Mouse (Mus musculus): Measurements from ENCODE around the gene Gm37240. TPM values are rescaled to one million over a fixed set of nuclear protein-coding genes. Genes with fewer than 3 reads are reported as not detected.

The Gm37240 gene
- polyA plus RNA-seq, 1 experiment from 2014 or later = 2.2 TPM

DNA sequence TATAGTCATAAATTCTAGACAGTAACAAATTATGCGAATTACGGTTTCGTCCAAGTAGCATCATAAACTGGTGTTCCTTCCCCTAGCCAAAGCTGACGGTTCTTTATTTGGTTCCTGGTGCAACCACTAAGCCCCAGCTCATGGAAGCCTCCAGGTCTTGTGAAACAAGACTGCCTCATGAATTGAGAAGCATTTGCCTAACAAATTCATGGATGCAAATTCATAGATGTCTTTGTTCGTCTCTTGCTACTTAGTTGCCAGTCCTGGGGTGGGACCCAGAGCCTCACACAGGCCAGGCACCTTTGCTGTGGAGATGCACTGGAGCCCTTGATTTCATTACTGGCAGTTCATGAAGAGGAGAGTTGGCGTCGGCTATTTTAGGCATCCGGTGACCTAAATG, 445.1 kb downstream of the Gm37240 start:
- DNase-seq (ENCODE audit: low spot score) (no peak), ATAC-seq (ENCODE audit: insufficient number of reproducible peaks, low FRiP score, low TSS enrichment, low read depth) (no peak)
- Histone ChIP-seq H3K27me3 (ENCODE audit: control insufficient read depth, insufficient read depth, low read length) (no peaks in the 10 kb centered on the region), H3K9me3 (ENCODE audit: control insufficient read depth, low read length) (no peaks in the 10 kb centered on the region), H3K4me1 (ENCODE audit: control insufficient read depth, insufficient read depth, low read length) (no peaks in the 10 kb centered on the region), H3K9ac (ENCODE audit: low read length) (no peak overlapping the region), H3K4me3 (ENCODE audit: low read depth, low read length) (no peak overlapping the region), H3K27ac (replicated peaks; ENCODE audit: low read depth, low read length) (no peak overlapping the region), H3K36me3 (ENCODE audit: control insufficient read depth, insufficient read depth, low read length) (no peaks in the 10 kb centered on the region), H3K4me2 (ENCODE audit: low read depth, severe bottlenecking) (no peak overlapping the region)
- WGBS = 91% methylated on average over 8 of the region's 8 CpGs

DNA sequence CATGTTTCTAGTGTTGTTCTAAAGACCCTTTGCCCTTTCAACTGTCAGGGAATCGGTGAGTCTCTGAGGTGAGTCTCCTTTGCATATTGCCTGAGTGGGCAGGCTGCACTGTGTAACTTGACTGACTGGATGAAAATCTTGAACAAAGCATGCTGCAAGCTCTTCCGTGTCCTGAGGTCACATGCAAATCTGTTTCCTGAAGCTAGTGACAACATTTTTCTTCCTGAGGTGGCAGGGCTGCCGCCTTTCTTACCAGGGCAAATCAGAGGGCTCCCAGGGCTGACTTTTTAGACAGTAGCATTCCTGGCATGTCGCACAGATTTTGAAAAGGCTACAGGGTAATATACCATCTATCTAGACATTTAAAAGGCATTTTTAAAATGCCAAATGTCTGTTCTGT, 451.9 kb downstream of the Gm37240 start:
- DNase-seq (ENCODE audit: low spot score) = no peak
- Histone ChIP-seq H3K4me1 (ENCODE audit: control insufficient read depth, insufficient read depth, low read length) (no peaks in the 10 kb centered on the region), H3K9ac (ENCODE audit: low read length) (no peak overlapping the region), H3K27ac (replicated peaks; ENCODE audit: low read depth, low read length) (no peak overlapping the region), H3K4me2 (ENCODE audit: low read depth, severe bottlenecking) (no peak overlapping the region), H3K27me3 (ENCODE audit: control insufficient read depth, insufficient read depth, low read length) (no peaks in the 10 kb centered on the region), H3K9me3 (ENCODE audit: control insufficient read depth, low read length) (no peaks in the 10 kb centered on the region), H3K36me3 (ENCODE audit: control insufficient read depth, insufficient read depth, low read length) (no peaks in the 10 kb centered on the region), H3K4me3 (ENCODE audit: low read depth, low read length) (no peak overlapping the region)
- no peak for ATAC-seq (ENCODE audit: insufficient number of reproducible peaks, low FRiP score, low TSS enrichment, low read depth)
- WGBS = 64% methylated on average over 4 of the region's 4 CpGs

DNA sequence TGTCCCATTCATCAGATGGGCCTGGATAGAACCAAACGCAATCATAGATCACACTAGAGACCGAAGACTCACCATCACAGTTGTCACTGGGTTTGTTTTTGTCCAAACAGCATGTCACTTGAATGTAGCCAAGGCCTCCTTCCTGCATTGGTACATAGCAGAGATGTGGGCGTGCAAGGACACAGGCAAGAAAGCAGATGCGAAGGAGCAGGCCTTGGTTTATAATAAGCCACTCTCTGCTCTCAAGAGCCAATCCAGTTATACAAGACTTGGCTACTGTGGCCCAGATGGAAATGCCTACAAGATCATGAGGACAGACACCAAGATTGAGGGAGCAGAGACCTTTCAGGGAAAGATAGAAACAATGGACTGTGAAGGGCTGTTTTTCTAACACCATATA, 456.1 kb downstream of the Gm37240 start:
- H3K4me3 ChIP-seq (ENCODE audit: low read depth, low read length) = no peak overlapping the region
- DNase-seq (ENCODE audit: low spot score) = no peak
- ATAC-seq (ENCODE audit: insufficient number of reproducible peaks, low FRiP score, low TSS enrichment, low read depth) = no peak
- H3K4me1 ChIP-seq (ENCODE audit: control insufficient read depth, insufficient read depth, low read length) = no peaks in the 10 kb centered on the region
- no peak overlapping the region for H3K27ac ChIP-seq (replicated peaks; ENCODE audit: low read depth, low read length)
- no peaks in the 10 kb centered on the region for H3K36me3 ChIP-seq (ENCODE audit: control insufficient read depth, insufficient read depth, low read length)
- H3K4me2 ChIP-seq (ENCODE audit: low read depth, severe bottlenecking) = no peak overlapping the region
- no peak overlapping the region for H3K9ac ChIP-seq (ENCODE audit: low read length)
- WGBS = 95% methylated on average over 4 of the region's 4 CpGs
- H3K9me3 ChIP-seq (ENCODE audit: control insufficient read depth, low read length) = no peaks in the 10 kb centered on the region
- H3K27me3 ChIP-seq (ENCODE audit: control insufficient read depth, insufficient read depth, low read length) = no peaks in the 10 kb centered on the region

DNA sequence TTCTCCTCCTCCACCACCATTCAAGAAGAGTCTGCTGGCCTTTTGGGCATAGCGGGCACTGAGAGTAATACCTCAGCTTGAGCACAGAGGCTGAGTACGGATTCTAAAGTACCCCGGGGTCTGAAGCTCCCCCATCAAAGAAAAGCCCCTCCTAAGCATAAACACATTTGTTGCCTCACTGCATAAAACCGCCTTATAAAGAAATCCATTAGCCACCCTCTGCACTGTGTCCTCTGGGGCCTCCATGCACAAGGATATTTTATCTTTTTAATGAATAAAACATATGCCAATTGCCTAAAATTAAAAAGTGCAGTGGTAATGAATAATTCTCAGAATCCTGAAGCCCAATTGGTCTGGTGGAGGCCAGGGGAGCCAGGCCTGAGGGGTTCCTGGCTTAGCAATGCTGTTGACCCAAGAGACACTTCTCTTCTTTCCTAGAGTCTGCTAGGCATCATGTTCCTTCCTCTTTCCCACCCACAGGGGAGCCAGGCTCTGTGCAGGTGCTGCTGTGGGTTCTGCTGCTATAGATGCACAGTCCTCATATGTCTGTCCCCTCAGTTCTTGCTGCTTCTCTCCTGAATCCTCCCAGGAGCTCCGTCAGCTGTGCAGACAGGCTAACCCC, 463.8 kb downstream of the Gm37240 start:
- no peaks in the 10 kb centered on the region for H3K9me3 ChIP-seq (ENCODE audit: control insufficient read depth, low read length)
- H3K4me3 ChIP-seq (ENCODE audit: low read depth, low read length) = no peak overlapping the region
- H3K36me3 ChIP-seq (ENCODE audit: control insufficient read depth, insufficient read depth, low read length) = no peaks in the 10 kb centered on the region
- no peak overlapping the region for H3K4me2 ChIP-seq (ENCODE audit: low read depth, severe bottlenecking)
- WGBS = 72% methylated on average over 5 of the region's 5 CpGs
- no peaks in the 10 kb centered on the region for H3K27me3 ChIP-seq (ENCODE audit: control insufficient read depth, insufficient read depth, low read length)
- no peaks in the 10 kb centered on the region for H3K4me1 ChIP-seq (ENCODE audit: control insufficient read depth, insufficient read depth, low read length)
- H3K27ac ChIP-seq (replicated peaks; ENCODE audit: low read depth, low read length) = no peak overlapping the region
- no peak for ATAC-seq (ENCODE audit: insufficient number of reproducible peaks, low FRiP score, low TSS enrichment, low read depth)
- no peak overlapping the region for H3K9ac ChIP-seq (ENCODE audit: low read length)
- no peak for DNase-seq (ENCODE audit: low spot score)

DNA sequence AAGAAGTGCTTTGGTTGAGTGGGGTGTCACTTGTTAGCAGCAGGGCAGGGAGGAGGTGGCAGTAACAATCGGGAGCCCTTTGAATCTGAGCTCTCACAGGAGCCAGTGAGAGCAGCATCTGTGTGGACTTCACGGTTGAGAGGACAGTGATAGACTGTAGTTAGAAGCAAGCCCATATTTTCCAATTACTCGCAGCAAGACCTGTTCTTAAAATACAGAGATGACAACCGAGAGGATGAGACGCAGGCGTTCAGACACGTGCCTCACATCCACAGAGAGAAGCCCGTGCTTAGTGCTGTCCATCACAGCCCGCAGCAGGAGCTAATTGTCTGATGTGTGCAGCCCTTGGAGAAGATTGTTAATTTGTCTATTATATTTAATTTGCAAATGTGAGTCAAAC, 465.9 kb downstream of the Gm37240 start:
- Histone ChIP-seq H3K4me3 (ENCODE audit: low read depth, low read length) (no peak overlapping the region), H3K9me3 (ENCODE audit: control insufficient read depth, low read length) (no peaks in the 10 kb centered on the region), H3K9ac (ENCODE audit: low read length) (no peak overlapping the region), H3K27me3 (ENCODE audit: control insufficient read depth, insufficient read depth, low read length) (no peaks in the 10 kb centered on the region), H3K36me3 (ENCODE audit: control insufficient read depth, insufficient read depth, low read length) (no peaks in the 10 kb centered on the region), H3K4me2 (ENCODE audit: low read depth, severe bottlenecking) (no peak overlapping the region), H3K4me1 (ENCODE audit: control insufficient read depth, insufficient read depth, low read length) (no peaks in the 10 kb centered on the region), H3K27ac (replicated peaks; ENCODE audit: low read depth, low read length) (no peak overlapping the region)
- ATAC-seq (ENCODE audit: insufficient number of reproducible peaks, low FRiP score, low TSS enrichment, low read depth) (no peak), DNase-seq (ENCODE audit: low spot score) (no peak)
- 92% methylated on average over 9 of the region's 9 CpGs for WGBS

DNA sequence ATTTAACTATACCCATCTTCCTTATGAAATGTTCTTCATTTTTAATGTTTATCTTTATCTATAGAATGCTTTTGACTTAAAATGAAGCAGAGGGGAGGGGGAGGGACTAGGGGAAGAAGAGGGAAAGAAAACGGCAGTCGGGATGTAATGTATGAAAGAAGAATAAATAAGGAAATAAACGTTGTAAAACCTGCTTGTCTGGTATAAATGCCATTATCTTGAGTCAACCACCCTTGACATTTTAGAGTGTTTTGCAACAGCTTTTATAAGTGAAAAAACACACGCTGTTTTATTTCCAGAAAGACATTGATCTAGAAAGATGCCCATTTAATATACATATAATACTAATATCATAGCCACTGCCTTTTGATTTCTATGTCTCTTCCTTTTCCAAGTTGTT, 469.7 kb downstream of the Gm37240 start:
- no peak overlapping the region for H3K4me2 ChIP-seq (ENCODE audit: low read depth, severe bottlenecking)
- no peak overlapping the region for H3K4me3 ChIP-seq (ENCODE audit: low read depth, low read length)
- H3K27ac ChIP-seq (replicated peaks; ENCODE audit: low read depth, low read length) = no peak overlapping the region
- no peak for ATAC-seq (ENCODE audit: insufficient number of reproducible peaks, low FRiP score, low TSS enrichment, low read depth)
- WGBS = 84% methylated on average over 4 of the region's 4 CpGs
- H3K36me3 ChIP-seq (ENCODE audit: control insufficient read depth, insufficient read depth, low read length) = no peaks in the 10 kb centered on the region
- H3K4me1 ChIP-seq (ENCODE audit: control insufficient read depth, insufficient read depth, low read length) = no peaks in the 10 kb centered on the region
- no peaks in the 10 kb centered on the region for H3K27me3 ChIP-seq (ENCODE audit: control insufficient read depth, insufficient read depth, low read length)
- H3K9me3 ChIP-seq (ENCODE audit: control insufficient read depth, low read length) = no peaks in the 10 kb centered on the region
- no peak for DNase-seq (ENCODE audit: low spot score)
- H3K9ac ChIP-seq (ENCODE audit: low read length) = no peak overlapping the region

DNA sequence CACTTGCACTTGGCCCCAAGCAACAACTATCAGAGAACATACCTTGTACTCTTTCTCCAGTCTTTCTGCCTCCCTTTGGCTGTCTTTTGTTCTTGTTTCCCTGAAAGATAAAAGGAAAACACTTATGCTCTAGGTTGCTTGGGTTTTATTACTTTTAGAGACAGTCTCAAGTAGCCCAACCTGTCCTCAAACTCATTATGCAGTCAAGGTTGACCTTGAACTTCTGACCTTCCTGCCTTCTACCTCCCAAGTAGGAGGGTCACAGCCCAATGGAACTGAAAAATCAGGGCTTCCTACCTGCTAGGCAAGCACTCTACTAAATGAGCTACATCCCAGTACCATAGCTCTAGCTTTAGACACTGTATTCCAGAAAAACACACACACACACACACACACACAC, 488.5 kb downstream of the Gm37240 start:
- H3K4me2 ChIP-seq (ENCODE audit: low read depth, severe bottlenecking) = no peak overlapping the region
- no peak for ATAC-seq (ENCODE audit: insufficient number of reproducible peaks, low FRiP score, low TSS enrichment, low read depth)
- no peak overlapping the region for H3K27ac ChIP-seq (replicated peaks; ENCODE audit: low read depth, low read length)

DNA sequence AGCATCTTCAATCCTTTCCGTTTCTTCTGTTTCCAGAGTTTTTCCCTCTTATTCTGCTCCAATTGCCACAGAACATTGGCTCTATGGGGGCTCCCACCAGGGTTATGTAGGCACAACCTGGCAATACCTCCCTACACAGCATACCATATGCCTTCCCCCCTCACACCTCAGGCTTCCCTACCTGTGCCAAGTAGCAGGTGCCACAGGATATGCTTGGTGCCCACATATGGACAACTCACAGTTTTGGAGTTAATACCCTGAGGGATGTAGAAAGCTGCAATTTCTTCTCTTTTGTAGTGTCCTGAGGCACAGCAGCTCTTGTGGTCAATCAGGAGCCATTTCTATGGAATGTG, 488.9 kb downstream of the Gm37240 start:
- no peak overlapping the region for H3K4me3 ChIP-seq (ENCODE audit: low read depth, low read length)
- no peaks in the 10 kb centered on the region for H3K27me3 ChIP-seq (ENCODE audit: control insufficient read depth, insufficient read depth, low read length)
- no peak for ATAC-seq (ENCODE audit: insufficient number of reproducible peaks, low FRiP score, low TSS enrichment, low read depth)
- H3K4me2 ChIP-seq (ENCODE audit: low read depth, severe bottlenecking) = no peak overlapping the region
- 81% methylated on average over 1 of the region's 1 CpGs for WGBS
- no peak overlapping the region for H3K9ac ChIP-seq (ENCODE audit: low read length)
- H3K9me3 ChIP-seq (ENCODE audit: control insufficient read depth, low read length) = 0 out of 2 replicates have a peak, but pooled peaks cover 2% of the 10 kb centered on the region
- no peak for DNase-seq (ENCODE audit: low spot score)
- no peaks in the 10 kb centered on the region for H3K4me1 ChIP-seq (ENCODE audit: control insufficient read depth, insufficient read depth, low read length)
- no peak overlapping the region for H3K27ac ChIP-seq (replicated peaks; ENCODE audit: low read depth, low read length)
- H3K36me3 ChIP-seq (ENCODE audit: control insufficient read depth, insufficient read depth, low read length) = no peaks in the 10 kb centered on the region

More for the DNA sequence above, 488.5 kb downstream of the Gm37240 start:
- H3K9ac ChIP-seq (ENCODE audit: low read length) = no peak overlapping the region
- no peak for DNase-seq (ENCODE audit: low spot score)
- H3K4me3 ChIP-seq (ENCODE audit: low read depth, low read length) = no peak overlapping the region
- H3K4me1 ChIP-seq (ENCODE audit: control insufficient read depth, insufficient read depth, low read length) = no peaks in the 10 kb centered on the region
- H3K36me3 ChIP-seq (ENCODE audit: control insufficient read depth, insufficient read depth, low read length) = no peaks in the 10 kb centered on the region
- no peaks in the 10 kb centered on the region for H3K27me3 ChIP-seq (ENCODE audit: control insufficient read depth, insufficient read depth, low read length)
- 0 out of 2 replicates have a peak, but pooled peaks cover 2% of the 10 kb centered on the region for H3K9me3 ChIP-seq (ENCODE audit: control insufficient read depth, low read length)

DNA sequence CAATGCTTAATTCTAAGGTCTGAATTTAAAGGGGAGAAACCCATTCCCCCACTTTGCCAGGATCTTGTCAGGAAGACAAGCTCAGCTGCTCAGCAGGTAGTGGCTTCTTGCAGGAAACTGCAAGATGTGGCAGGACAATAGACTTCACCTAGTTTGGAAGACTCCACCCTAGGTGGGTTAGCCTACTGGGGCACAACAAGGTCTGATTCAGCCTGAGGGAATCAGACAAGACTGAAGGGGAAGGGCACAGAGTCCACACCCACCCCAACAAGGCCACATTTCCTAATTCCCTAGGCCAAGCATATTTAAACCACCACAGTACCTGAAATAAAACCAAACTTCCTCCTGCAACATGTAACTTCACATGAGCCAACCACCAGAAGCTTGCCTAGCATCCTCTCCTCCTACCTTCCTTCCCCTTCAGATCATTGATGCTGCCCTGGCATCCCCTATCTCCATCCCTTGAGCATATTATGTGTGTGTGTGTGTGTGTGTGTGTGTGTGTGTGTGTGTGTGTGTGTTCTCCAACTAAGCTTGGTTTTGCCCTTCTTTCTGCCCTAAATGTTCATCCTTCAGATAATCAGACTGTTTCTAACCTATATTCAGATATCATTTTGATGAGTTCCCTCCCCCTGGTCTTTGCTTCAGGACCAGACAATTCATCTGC, 489.4 kb downstream of the Gm37240 start:
- no peak for DNase-seq (ENCODE audit: low spot score)
- Histone ChIP-seq H3K4me1 (ENCODE audit: control insufficient read depth, insufficient read depth, low read length) (no peaks in the 10 kb centered on the region), H3K4me2 (ENCODE audit: low read depth, severe bottlenecking) (no peak overlapping the region), H3K27ac (replicated peaks; ENCODE audit: low read depth, low read length) (no peak overlapping the region), H3K9me3 (ENCODE audit: control insufficient read depth, low read length) (0 out of 2 replicates have a peak, but pooled peaks cover 2% of the 10 kb centered on the region), H3K36me3 (ENCODE audit: control insufficient read depth, insufficient read depth, low read length) (no peaks in the 10 kb centered on the region), H3K27me3 (ENCODE audit: control insufficient read depth, insufficient read depth, low read length) (no peaks in the 10 kb centered on the region), H3K9ac (ENCODE audit: low read length) (no peak overlapping the region), H3K4me3 (ENCODE audit: low read depth, low read length) (no peak overlapping the region)
- no peak for ATAC-seq (ENCODE audit: insufficient number of reproducible peaks, low FRiP score, low TSS enrichment, low read depth)

Measured in limb, embryonic 11.5 days (tissue).